Mouse (Mus musculus) subcutaneous adipose tissue, adult 2 months (tissue): Measurements from ENCODE around the gene Gm49320. TPM values are rescaled to one million over a fixed set of nuclear protein-coding genes. Genes with fewer than 3 reads are reported as not detected.

Source experiments
- polyA plus RNA-seq: library from polyadenylated mRNA; depleted of rRNA; stranded (reverse); fragments of >200 nt; gene quantifications from 2 replicates; pipeline ENCODE4 v1.2.3, GENCODE M21; 2012; ENCODE audit warnings: low replicate concordance; rRNA removed

The Gm49320 gene
- polyA plus RNA-seq: 2.6 and 4.2 TPM in 2 replicates

GRCm38 (mm10) chr8:4238434-4239192 is at the start of gene Gm49320, which contains the start of gene Map2k7:
TSS of gene Gm49320 (plus strand) at chr8:4238865.
TSS of gene Map2k7 (plus strand) at chr8:4238740.

GRCm38 (mm10) chr8:4216791-4217621 is 21.7 kb upstream of the Gm49320 start, which contains the start of gene Prr36:
TSS of gene Prr36 (minus strand) at chr8:4217459.

GRCm38 (mm10) chr8:4226739-4227347 is 11.8 kb upstream of the Gm49320 start, which contains the start of gene Lrrc8e:
TSS of gene Lrrc8e (plus strand) at chr8:4226827.

GRCm38 (mm10) chr8:4247951-4248540 is 9.4 kb downstream of the Gm49320 start, which contains the start of gene Tgfbr3l:
TSS of gene Tgfbr3l (plus strand) at chr8:4248214.

GRCm38 (mm10) chr8:4252934-4253841 is 14.5 kb downstream of the Gm49320 start, which contains the start of gene Snapc2:
TSS of gene Snapc2 (plus strand) at chr8:4253080.

GRCm38 (mm10) chr8:4259125-4259804 is 20.6 kb downstream of the Gm49320 start, which contains the start of gene Ctxn1:
TSS of gene Ctxn1 (minus strand) at chr8:4259274.

GRCm38 (mm10) chr8:4275275-4276110 is 36.8 kb downstream of the Gm49320 start, which contains the start of gene Timm44:
TSS of gene Timm44 (minus strand) at chr8:4275913.

Other genes starting within 250 kb of the Gm49320 start
- 40.2 and 44.0 TPM in 2 replicates for gene Cd209f, start 133.0 kb upstream of the Gm49320 start, polyA plus RNA-seq
- 29.4 and 31.4 TPM in 2 replicates for gene Cd209g, start 104.8 kb upstream of the Gm49320 start, polyA plus RNA-seq
- 36.9 and 46.0 TPM in 2 replicates for gene Evi5l, start 72.3 kb upstream of the Gm49320 start, polyA plus RNA-seq
- gene Prr36, start 21.4 kb upstream of the Gm49320 start, polyA plus RNA-seq: 0.10 and 0.60 TPM in 2 replicates
- 0.06 and 3.7 TPM in 2 replicates for gene Lrrc8e, start 12.0 kb upstream of the Gm49320 start, polyA plus RNA-seq
- 36.9 and 52.9 TPM in 2 replicates for gene Map2k7, start 125 bp upstream of the Gm49320 start, polyA plus RNA-seq
- gene Tgfbr3l, start 9.3 kb downstream of the Gm49320 start, polyA plus RNA-seq: 19.0 and 49.3 TPM in 2 replicates
- gene Snapc2, start 14.2 kb downstream of the Gm49320 start, polyA plus RNA-seq: 36.6 and 80.9 TPM in 2 replicates
- 11.7 and 195 TPM in 2 replicates for gene Ctxn1, start 20.4 kb downstream of the Gm49320 start, polyA plus RNA-seq
- 92.2 and 103 TPM in 2 replicates for gene Timm44, start 37.0 kb downstream of the Gm49320 start, polyA plus RNA-seq
- gene Ccl25, start 86.3 kb downstream of the Gm49320 start, polyA plus RNA-seq: 4.7 and 5.5 TPM in 2 replicates
- 44.7 and 52.6 TPM in 2 replicates for gene Elavl1, start 86.5 kb downstream of the Gm49320 start, polyA plus RNA-seq